Mouse (Mus musculus) spleen, adult 18-20 months (tissue): ENCODE results near the gene Acd.

Source experiments
- DNase-seq, 2 experiments: peaks; one replicate each; pipeline ENCODE4 v3.0.0; 2022; ENCODE audit warnings: mixed read lengths in 2 of 2

Gene Acd

GRCm38 (mm10) chr8:105700566-105700965 is 336 bp downstream of the Acd start:
- DNase-seq, result peak in 1 of 2 experiments; percentile 66

DNA sequence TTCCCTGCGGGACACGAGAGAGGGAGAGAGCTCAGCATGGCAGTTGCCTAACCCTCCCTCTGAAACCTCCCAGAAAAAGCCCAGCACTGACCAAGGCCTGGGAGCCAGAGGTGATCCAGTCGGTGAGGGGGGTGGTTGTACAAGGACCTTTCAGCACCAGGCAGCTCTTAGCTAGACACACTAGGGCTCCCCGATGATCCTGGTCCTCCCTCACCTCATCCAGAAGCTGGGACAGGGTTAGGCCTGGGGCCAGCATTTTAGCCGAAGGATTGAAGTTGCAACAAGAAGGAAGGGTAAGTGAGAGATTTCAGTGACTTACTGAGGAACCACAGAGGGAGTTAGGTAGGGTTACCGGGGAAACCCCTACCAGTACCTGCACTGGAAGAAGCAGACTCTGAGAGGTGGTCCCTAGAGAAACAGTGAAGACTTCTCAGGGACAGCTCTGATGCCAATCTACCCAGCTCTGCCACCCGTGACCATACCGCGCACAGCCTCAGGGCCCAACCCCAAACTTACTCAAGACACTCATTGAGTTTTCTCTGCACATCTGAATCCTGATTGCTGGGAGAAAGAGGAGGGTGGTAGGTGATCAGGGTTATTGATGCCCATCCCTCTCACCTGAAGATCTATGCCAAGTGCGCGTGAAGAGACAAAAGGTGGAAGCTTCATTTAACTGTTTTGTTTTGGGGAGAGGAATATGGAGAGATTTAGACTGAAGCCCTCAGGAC is 1.2 kb downstream of the Acd start:
- DNase-seq, result no peak

DNA sequence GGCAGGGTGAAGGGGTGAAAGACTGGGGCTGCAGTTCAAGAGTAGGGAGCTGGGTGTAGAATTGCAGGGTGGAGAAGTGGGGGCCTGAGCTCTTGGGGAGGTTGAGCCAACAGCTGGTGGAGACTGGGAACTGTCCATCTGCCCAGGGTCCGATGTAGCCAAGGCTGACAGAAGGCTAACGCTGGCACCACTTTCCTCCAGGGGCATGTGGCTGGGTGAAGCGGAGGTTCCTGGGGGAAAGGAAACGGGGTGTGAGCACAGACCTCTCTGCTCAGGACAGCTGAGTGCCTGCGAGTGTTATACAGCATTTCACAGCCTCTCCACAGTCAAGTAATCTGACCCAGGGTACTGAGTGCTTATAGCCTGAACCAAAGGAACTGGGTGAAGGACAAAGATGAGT is 2.2 kb downstream of the Acd start:
- DNase-seq, result no peak

- no peak for DNase-seq
These were observed 3.6 kb downstream of the Acd start for GRCm38 (mm10) chr8:105697196-105697780.

GRCm38 (mm10) chr8:105695080-105695780 is 5.7 kb downstream of the Acd start:
- no peak for DNase-seq

DNA sequence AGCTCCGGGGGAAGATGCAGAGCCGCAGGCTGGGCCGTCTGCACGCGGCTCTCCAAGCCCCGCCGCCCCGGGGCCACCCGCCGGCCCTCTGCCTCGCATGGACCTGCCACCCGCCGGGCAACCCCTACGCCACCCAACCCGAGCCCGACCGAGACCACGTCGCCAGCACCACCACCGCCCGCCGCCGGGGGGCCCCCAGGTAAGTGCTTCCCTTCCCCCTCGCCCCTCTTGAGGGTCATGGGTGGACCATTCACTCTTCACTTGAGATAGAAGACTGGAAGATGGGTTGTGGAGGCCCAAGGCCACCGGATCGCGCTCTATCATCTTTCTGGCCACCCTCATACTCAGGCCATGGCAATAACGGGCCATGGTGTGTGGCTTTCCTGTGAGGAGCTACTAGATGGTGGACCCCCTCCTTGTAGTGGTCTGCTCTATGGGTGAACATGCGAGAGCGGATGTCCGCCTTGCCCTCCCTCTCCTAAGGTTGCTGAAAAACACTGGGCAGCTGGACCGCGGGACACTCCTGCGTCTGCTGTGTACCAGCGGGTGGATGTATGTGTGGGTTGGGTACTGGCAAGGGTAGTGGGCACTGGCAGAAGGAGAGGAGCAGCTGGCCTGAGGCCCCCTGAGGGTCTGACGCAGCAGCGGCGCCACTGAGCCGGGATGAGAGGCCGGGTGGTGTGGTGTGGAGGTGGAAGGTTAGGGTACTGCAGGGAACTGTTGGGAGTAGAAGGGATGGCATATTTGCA is 6.7 kb downstream of the Acd start:
- DNase-seq, result no peak

DNA sequence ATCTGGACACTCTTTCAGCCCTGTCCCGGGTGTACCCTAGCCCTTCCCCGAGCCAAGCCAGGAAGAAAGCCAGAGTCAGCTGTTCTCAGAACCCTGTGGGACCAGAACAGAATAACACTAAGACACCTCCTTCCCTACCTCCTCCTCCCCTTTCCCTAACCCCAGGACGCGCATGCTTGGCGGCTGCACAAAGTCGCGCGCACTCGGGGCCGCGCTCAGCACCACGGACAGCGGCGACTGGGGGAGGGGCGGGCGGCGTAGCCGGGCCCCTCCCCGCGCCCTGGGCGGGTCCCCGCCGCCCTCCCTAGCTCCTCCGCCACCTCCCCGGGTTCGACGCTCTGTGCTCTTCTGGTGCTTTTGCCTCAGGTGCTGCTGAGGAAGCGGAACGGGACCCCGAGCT is 7.3 kb downstream of the Acd start:
- no peak for DNase-seq

DNA sequence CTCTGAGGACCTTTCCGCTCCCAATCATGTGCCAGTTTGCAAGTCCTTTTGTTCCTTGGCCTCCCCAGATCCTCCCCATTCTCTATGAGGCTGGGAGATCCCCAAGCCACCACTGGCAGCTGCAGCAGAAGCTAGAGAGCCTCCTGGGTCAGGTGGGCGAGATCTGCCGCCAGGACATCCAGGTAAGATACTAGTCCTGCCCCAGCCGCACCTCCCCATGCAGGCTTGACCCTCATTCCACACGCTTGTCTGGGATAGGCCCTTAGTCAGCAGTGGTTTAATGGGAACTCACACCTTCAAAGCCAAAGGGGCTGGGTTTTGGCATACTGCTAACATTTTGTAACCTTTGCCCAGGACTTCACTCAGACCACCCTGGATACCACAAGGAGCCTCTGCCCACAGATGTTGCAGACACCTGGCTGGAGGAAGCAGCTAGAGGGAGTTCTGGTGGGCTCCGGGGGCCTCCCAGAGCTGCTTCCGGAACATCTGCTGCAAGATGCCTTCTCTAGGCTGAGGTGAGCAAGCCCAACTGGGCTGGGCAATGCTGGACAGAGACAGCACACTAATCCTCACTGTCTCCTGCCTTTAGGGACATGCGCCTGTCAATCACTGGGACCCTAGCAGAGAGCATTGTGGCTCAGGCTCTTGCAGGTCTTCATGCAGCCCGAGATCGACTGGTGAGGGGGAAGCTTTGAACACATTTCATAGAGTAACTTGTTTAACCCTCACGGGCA is 8.3 kb downstream of the Acd start:
- no peak for DNase-seq

DNA sequence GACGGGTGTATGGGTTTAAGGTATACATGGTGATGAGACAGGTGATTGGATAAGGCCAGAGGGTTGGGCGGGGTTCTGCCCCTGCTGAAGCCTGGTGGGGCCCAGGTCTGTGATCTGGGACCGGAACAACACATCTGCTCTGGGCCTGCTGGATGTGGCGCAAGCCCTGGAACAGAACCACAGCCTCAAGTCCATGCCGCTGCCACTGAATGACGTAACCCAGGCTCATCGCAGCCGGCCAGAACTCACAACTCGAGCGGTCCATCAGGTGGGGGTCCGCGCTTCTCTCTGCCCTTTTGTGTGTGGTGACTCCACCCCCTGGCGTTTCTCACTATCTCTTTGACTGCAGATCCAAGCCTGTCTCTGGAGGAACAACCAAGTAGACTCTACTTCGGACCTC is 9.9 kb downstream of the Acd start:
- no peak for DNase-seq

GRCm38 (mm10) chr8:105689983-105690360 is 10.9 kb downstream of the Acd start:
- DNase-seq, result no peak

DNA sequence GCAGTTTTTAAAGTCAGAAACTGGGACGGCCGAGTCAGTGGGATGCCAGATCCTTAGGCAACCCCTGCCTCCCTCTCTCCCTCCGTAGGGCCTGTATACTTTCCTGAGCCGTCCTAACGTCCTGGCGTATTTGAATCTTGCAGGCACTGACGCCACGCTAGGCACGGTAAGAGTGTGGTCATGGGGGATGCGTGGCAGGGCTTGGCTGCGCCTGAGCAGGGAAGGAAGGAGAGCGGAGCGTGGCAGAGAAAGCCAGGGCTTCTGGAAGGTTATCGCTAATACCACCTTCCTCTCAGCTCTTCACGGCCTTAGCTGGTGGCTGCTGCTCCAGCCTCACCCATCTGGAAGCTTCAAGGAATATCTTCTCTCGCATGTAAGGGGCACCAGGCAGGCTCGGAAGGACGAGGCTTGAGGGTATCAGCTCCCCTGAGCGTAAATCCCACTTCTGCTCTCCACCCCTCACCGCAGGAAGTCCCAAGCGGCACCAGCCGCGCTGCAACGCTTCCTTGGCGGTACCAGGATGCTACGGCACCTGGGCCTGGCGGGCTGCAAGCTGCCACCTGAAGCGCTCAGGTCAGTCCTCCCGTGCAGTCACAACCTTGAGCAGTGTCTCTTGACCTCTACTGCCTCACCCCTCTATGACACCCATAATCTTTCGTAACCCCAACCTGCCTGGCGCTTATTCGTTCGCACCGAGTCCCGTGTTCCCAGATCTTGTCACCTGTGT is 11.5 kb downstream of the Acd start:
- DNase-seq, result no peak

DNA sequence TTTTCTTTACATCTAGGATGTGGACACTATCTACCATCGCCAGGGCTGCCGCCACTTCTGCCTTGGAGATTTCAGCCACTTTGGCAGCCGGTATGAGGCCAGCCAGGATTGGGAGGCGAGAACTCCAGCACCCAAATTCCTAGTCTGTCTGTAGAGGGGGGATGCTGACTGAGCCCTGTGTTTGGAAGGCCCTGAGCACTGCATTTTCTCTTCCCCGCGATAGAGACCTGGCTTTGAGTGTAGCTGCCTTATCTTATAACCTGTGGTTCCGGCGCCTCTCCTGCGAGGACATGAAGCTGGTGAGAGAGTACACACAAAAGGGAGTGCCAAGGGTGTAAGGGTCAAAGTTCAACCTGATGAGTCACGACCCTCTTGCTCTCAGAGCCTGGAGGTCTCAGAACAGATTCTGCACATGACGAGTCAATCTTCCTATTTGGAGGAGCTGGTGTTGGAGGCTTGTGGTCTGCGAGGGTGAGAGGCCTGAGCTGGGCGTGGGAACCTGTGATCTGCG is 12.6 kb downstream of the Acd start:
- DNase-seq, result no peak

GRCm38 (mm10) chr8:105687512-105687911 is 13.4 kb downstream of the Acd start:
- DNase-seq, result no peak

- no peak for DNase-seq
These were observed 14.4 kb downstream of the Acd start for GRCm38 (mm10) chr8:105686551-105686950.

DNA sequence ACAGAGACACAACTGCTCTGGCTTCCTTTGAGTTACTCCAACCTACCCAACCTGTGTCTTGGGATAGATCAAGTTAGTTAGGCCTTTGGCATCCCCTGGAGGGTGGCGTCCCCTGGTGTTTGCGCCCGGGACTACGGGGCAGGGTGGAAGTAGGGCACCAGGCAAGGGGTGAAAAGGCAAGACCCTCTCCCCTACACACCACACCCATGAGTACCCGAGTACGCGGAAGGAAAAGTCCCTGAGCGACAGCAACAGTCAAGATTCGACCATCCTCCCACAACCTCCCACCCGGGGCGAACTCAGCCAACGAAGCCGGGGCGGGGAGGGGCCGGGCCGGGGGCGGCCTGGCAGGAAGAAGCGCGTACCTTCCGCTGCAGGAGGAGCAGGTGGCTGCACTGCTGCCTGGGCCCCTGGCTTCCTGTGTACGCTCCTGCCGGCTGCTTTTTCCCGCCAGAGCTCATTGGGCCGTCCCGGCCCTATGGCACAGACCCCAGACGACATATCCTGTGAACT is 15.1 kb downstream of the Acd start, which contains the start of gene Carmil2:
Gene Carmil2 (plus strand): TSS at position 479 of the 513 bp plus-strand sequence.
- DNase-seq, result peak; percentile 79 to 91

DNA sequence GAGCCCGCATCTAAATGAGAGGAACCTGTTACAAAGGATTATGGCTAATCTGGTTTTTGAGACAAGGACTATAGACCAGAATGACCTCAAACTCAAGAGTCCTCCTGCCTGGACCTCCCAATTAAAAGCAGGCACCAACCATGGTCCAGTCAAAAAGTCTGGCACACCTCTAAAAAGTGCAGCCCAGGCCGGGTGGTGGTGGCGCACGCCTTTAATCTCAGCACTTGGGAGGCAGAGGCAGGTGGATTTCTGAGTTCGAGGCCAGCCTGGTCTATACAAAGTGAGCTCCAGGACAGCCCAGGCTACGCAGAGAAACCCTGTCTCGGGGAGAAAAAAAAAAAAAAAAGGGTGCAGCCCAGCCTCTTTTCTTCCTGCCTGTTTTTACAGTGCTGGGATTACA is 15.6 kb downstream of the Acd start:
- no peak for DNase-seq

DNA sequence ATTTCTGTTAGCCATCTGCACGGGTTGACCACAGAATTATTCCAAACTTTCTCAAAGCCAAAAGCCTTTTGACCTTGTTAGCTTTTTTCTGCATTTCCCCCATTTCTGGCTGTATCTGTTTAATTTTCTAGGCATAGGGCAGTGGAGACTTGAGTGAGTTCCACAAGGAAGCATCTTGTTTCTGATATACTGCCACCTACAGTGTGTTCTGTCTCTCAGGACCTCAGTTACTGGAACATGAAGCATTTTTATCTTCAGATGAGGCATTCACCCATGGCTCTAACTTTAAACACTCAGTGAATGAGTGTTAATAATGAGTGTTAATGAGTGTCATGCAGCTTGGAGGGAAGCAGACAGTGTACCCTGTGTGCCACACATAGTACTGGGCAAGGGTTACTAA is 23.0 kb downstream of the Acd start:
- no peak for DNase-seq

DNA sequence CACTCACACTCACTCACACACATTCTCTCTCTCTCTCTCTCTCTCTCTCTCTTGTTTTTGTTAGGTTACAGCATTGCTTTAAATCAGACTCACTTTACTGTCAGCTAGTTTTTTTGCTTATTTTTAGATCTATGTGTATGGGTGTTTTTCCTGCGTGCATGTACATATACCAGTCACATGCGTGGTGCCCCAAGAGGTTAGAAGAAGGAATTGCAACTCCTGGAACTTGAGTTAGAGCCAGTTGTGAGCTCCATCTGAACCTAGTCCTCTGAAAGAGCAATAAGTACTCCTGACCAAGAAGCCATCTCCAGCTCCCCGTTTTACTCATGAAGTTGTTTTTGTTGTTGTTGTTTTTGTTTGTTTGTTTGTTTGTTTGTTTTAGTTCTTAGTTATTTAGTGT is 39.7 kb downstream of the Acd start:
- DNase-seq, result no peak

- DNase-seq, result no peak
These were observed 43.3 kb downstream of the Acd start for GRCm38 (mm10) chr8:105657641-105658040.

- DNase-seq, result no peak
These were observed 52.0 kb downstream of the Acd start for GRCm38 (mm10) chr8:105648929-105649328.
